Mouse (Mus musculus) gastrocnemius, adult 2 months (tissue): Measurements from ENCODE around the gene Ric8b. TPM values are rescaled to one million over a fixed set of nuclear protein-coding genes. Genes with fewer than 3 reads are reported as not detected.

Source experiments
- DNase-seq: peaks from one replicate; pipeline ENCODE4 v3.0.0; 2022
- H3K27ac ChIP-seq: fragments of 200-600 bp; 2 replicates; pipeline ENCODE4 v1.8.1; 2022; ENCODE audit warnings: mild to moderate bottlenecking
- H3K4me3 ChIP-seq: fragments of 200-600 bp; 2 replicates; pipeline ENCODE4 v1.8.1; 2022; ENCODE audit warnings: mild to moderate bottlenecking, moderate library complexity
- CTCF ChIP-seq: fragments of 200-600 bp; IDR thresholded peaks from 2 replicates; pipeline ENCODE4 v1.8.1; 2022; ENCODE audit warnings: antibody characterized with exemption, mild to moderate bottlenecking, moderate library complexity
- intact Hi-C: fragments of 180-260 bp; cut with DNase I; formaldehyde crosslinking; loops from one replicate; pipeline ENCODE4 v1.15.1; 2025
- total RNA-seq, 2 experiments: library from RNA; stranded (reverse); gene quantifications; 2 replicates each; pipeline ENCODE4 v1.2.3; 2021

Gene Ric8b
- total RNA-seq, 2 experiments from 2014 or later: 35.5 to 54.4 TPM

DNA sequence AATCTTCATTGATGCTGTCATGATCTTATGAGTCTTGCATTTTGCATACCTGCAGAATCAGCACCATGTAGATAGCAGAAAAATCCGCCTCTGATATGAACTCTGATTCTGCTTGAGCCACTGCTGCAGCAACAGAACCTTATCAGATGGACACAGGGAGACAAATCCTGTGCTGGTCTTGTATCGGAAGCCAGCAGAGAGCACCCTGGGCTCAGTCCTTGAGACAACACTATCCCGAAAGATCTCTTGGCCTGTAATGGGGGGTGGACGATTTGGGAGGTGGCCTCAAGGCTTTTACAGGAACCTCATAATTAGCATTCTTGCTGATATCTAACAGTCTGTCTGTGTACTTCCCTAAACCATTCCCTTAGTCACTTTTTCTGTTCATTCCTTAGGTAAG lies 57.8 kb downstream of the Ric8b start:
- intact Hi-C loops: no loop called here
- no peak for TF ChIP-seq CTCF
- DNase-seq: no peak
- H3K4me3 ChIP-seq: no peak overlapping the region
- H3K27ac ChIP-seq: no peak overlapping the region

GRCm38 (mm10) chr10:84976588-84977351 lies 59.4 kb downstream of the Ric8b start:
- H3K4me3 ChIP-seq: no peak overlapping the region
- DNase-seq: no peak
- intact Hi-C loops: no loop called here
- H3K27ac ChIP-seq: peak overlapping the region; percentile 8; the same call in 1 of the 2 replicates
- TF ChIP-seq CTCF: no peak

GRCm38 (mm10) chr10:84980291-84980690 lies 62.9 kb downstream of the Ric8b start:
- Histone ChIP-seq H3K27ac (no peak overlapping the region), H3K4me3 (no peak overlapping the region)
- DNase-seq: no peak
- intact Hi-C loops: no loop called here
- TF ChIP-seq CTCF: no peak

DNA sequence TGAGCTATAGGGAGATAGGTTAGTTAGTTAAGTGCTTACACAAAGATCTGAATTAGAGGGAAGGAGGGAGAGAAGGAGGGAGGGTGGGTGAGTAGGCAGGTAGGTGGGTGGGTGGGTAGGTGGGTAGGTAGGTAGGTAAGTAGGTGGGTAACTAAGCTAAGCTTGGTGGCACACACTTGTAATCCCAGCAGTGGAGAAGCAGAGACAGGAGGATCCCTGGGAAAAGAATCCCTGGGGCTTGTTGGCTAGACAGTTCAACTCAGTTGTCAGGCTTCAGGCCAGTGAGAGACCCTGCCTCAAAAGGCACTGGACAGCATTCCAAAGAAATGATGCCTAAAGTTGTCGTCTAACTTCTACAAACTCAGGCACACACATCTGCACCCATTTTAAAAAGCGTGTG lies 64.0 kb downstream of the Ric8b start:
- DNase-seq: no peak
- TF ChIP-seq CTCF: no peak
- Histone ChIP-seq H3K27ac (no peak overlapping the region), H3K4me3 (no peak overlapping the region)
- intact Hi-C loops: no loop called here

DNA sequence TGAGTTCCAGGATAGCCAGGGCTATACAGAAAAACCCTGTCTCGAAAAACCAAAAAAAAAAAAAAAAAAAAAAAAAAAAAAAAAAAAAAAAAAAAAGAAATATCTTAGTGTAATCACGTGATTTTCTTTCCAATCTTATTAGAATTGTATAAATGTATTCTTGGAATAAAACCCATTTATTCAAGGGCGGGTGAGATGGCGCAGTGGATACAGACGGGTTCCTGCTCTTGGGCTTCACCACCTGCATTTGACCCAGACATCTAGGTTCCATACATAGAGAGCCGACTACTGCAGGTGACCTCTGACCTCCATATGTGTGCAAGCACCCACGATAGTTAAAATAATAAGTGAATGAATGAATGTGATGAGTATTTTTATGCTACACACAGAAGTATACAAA lies 65.3 kb downstream of the Ric8b start:
- no peak overlapping the region for H3K27ac ChIP-seq
- TF ChIP-seq CTCF: no peak
- H3K4me3 ChIP-seq: no peak overlapping the region
- no peak for DNase-seq
- intact Hi-C loops: no loop called here

GRCm38 (mm10) chr10:84985956-84986355 lies 68.5 kb downstream of the Ric8b start:
- Histone ChIP-seq H3K4me3 (no peak overlapping the region), H3K27ac (no peak overlapping the region)
- DNase-seq: peak; percentile 84
- peak; percentile 82 for TF ChIP-seq CTCF
- intact Hi-C loops: loop anchor here (2.0 to 5.0 kb wide), 2 partner anchors 149 to 344 kb away; no protein-coding TSS in a partner anchor

DNA sequence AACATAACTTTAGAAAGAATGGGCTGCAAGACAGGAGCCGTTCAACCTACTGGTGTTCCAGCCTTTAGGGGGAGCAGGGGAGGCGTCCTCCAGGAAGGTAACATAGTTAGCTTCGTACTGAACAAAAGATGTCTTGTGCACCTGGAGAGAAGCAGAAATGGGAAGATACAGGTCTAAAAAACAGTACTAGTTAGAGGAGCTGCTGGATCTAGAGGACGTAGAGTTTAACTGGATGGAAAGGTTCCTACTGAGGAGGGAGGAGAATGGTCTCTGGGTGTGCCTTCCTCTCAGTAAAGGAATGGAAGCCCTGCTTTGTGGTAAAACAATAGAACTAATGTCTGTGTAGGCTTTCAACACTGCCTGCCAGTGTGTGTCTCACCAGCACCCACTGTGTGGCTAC lies 70.2 kb downstream of the Ric8b start:
- TF ChIP-seq CTCF: peak; percentile 20; the same call in 1 of the 2 replicates
- Histone ChIP-seq H3K27ac (no peak overlapping the region), H3K4me3 (no peak overlapping the region)
- intact Hi-C loops: loop anchor here (2.0 to 5.0 kb wide), 2 partner anchors 151 to 345 kb away; no protein-coding TSS in a partner anchor
- no peak for DNase-seq

DNA sequence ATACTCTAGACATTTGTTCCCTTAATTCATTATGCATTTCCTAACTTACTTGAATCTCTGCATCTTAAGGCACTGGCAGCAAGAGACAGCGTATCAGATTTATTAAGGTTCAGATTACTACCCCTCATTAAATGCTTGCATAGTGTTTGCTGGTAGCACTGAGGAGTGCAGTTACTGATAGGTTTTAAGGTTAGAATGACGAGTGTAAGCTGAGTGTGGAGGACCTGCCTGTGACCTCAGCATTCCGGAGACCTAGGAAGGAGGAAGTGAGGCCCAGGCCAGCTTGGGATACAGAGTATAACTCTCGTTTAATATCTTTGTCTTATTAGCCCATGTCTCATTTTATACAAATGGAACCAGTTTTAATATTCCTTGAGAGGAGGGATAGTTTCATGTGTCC lies 71.2 kb downstream of the Ric8b start:
- no peak for DNase-seq
- no peak overlapping the region for H3K4me3 ChIP-seq
- intact Hi-C loops: loop anchor here (5.0 kb wide), 1 partner anchor 346 kb away; no protein-coding TSS in a partner anchor
- H3K27ac ChIP-seq: no peak overlapping the region
- no peak for TF ChIP-seq CTCF

- no peak overlapping the region for H3K4me3 ChIP-seq
- intact Hi-C loops: no loop called here
- no peak for TF ChIP-seq CTCF
- no peak for DNase-seq
- H3K27ac ChIP-seq: no peak overlapping the region
Measured at GRCm38 (mm10) chr10:84994346-84994745, 76.9 kb downstream of the Ric8b start.

GRCm38 (mm10) chr10:84994971-84995370 lies 77.6 kb downstream of the Ric8b start:
- DNase-seq: no peak
- intact Hi-C loops: no loop called here
- H3K27ac ChIP-seq: no peak overlapping the region
- H3K4me3 ChIP-seq: no peak overlapping the region
- no peak for TF ChIP-seq CTCF

GRCm38 (mm10) chr10:84996366-84996765 lies 79.0 kb downstream of the Ric8b start:
- intact Hi-C loops: no loop called here
- TF ChIP-seq CTCF: no peak
- Histone ChIP-seq H3K4me3 (no peak overlapping the region), H3K27ac (no peak overlapping the region)
- no peak for DNase-seq

DNA sequence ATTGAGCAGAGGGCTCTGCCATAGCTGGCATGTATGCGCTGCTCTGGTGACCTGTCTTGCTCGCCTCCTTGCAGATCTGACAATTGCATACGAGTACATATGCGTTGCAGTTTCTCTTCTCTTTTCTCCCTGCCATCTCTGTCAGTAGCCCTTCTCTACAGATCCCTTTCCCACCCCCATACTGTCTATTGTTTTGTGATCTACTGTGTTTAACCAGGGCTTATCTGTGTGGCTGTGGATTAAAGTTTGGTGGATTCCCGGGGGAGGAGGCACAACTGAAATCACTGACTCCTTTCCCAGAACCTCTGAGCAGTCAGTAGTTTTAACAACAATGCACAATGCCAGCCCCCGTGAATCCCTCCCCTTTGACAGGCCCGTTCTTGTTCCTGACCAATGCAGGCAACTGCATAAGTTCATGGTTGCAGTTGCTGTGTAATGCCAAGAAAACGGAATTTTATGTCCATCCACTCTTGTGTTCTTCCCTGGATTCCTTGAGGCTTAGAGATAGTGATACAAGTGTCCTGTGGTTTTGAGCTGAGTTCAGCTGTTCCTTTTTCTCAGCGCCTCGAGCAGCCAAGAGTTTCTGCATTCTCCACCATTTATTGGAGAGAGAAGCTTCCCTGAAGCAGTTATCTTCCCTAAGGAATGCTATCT lies 80.3 kb downstream of the Ric8b start:
- Histone ChIP-seq H3K4me3 (no peak overlapping the region), H3K27ac (0 out of 2 replicates have a peak overlapping the region, but pooled peaks have one; percentile 10)
- DNase-seq: no peak
- TF ChIP-seq CTCF: no peak
- intact Hi-C loops: no loop called here

DNA sequence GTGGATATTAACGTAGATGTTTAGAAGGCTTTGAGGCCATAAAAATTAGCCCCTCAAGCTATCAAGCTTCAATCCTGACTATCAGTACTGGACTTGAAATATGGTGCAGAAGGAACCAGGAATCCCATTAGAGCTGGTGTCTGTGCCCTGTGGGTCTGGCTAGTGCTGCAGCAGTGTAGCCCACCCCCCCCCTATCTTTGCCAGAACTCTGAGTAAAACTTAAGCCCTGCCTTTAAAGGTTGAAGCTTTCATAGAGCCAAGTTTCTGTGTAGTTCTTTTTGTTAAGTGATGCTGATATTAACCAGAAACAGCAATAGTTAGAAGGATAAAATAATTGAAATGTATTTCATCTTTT lies 80.8 kb downstream of the Ric8b start:
- intact Hi-C loops: no loop called here
- no peak for TF ChIP-seq CTCF
- Histone ChIP-seq H3K4me3 (no peak overlapping the region), H3K27ac (no peak overlapping the region)
- no peak for DNase-seq
